Mouse (Mus musculus) R1 (cell line): ENCODE measurements around the gene Zmynd8.
A peak's percentile ranks its signal among the peaks of the same experiment; 100 is the strongest.

ENCODE experiments used
- DNase-seq: peaks from one replicate; pipeline ENCODE4 v3.0.0-alpha.2; 2018; ENCODE audit warnings: low read depth, low spot score

Zmynd8 gene

DNA sequence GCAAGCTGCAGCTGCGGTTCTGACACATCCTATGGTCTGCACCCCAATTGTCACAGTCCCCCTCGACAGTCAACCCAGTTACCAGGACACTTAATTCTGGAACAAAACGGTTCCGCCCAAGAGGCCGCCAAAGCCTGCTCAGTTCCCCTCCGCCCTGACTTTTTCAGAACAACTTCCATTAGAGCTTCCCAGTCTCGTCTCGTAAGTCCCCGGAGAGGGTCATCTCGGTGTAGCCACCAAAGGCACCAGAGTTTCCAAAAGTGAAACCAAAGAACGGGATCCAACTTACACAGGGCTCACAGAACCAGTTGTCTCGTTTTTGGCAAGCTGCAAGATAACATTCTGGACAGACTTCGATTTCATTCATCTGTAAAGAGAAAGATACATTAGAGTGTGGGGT lies 64.2 kb downstream of the Zmynd8 start:
- no peak for DNase-seq

- peak; percentile 92 for DNase-seq
Measured at GRCm38 (mm10) chr2:165833468-165833867, 65.3 kb downstream of the Zmynd8 start.

DNA sequence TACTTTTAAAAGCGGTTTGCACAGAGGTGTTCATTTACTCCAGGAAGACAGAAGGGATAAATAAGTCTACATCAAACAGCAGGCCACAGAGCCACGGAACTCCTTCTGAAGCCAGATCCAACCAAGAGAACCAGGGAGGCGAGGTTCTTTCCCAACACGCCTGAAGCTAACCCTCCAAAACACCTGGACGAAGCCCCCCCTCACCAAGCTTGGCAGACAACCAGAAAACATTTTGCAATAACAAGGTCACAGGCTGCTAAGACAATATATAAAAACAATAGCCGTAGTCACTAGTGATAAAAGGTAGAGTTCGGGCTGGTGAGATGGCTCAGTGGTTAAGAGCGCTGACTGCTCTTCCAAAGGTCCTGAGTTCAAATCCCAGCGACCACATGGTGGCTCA lies 66.1 kb downstream of the Zmynd8 start:
- DNase-seq = no peak

- peak; percentile 82 for DNase-seq
Measured at GRCm38 (mm10) chr2:165832295-165832694, 66.5 kb downstream of the Zmynd8 start.

GRCm38 (mm10) chr2:165831637-165832289 lies 67.1 kb downstream of the Zmynd8 start:
- peak; percentile 99 for DNase-seq

GRCm38 (mm10) chr2:165828770-165829169 lies 70.0 kb downstream of the Zmynd8 start:
- peak; percentile 53 for DNase-seq

DNA sequence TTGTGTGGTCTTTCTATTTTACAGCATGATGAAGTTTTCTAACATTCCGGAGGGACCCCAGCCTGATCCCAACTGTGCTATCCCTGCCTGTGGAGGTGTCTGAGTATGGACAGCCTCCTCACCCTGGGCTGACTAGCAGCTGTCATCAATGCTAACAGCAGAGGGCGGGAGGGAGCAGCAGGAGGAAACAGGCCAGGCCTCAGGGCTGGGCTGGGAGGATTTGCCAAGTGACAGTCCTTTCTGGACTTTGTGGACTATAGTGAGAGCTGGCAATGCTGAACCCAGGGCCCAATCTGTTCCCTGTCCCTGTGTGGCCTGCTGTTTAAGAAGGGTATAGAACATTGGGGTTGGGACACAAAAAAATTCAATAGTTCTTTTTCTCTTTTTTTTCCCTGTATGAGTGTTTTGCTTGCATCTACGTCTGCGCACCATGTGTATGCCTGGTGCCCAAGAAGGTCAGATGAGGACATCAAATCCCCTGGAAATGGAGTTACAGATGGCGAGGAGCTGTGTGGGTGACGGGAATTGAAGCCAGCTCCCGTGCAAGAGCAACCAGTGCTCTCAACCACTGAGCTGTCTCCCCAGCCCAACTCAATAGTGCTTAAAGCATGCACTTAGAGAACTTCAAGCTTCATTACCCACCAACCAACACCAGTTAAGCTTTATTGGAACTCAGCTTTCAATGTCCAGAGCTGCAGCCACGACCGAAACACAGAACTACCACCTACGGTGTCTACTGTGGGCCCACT lies 72.7 kb downstream of the Zmynd8 start:
- DNase-seq = peak; percentile 83

DNA sequence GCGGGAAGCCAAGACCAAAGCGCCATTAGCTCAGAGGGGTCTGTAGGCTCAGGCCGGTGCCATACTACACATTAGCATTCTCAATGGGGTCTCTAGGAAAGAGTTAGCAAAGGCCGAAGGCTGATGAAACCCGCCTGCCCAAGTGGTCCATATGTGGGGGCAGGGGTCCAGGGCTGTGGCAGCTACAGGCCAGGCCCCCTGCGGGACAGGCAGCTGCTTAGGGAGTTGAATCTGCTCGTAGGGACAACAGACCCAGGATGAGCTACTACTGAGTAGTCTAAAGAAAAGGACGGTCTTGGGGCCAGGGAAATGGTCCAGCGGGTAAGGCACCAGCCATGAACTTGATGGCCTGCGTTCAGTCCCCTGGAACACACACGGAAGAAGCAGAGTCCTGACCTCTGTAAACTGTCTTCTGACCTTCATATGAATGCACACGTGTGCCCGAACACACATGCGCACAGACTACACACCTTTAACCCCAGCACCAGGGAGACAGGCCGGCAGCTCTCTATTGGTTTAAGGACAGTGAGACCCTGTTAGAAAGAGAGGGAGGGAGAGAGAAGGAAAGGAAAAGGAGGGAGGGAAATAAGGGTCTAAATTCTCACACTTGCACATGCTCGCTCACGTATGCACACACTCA lies 73.4 kb downstream of the Zmynd8 start:
- peak; percentile 55 for DNase-seq

DNA sequence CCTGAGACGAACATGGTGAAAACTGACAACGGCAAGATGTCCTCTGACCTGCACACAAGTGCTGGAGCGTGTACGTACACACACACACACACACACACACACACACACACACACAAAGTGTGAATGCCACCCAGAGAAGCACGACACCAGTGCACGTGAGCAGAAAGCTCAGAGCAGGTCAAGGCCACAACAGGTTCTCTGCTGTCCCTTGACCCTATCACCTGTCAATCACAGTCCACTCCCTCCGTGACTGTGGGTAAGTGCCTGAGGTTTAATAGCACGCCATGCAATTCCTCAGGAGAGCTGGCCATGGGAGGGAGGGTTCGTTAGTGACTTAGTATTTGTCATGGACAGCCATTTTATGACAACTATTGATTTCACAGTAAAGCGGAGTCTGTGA lies 74.0 kb downstream of the Zmynd8 start:
- peak; percentile 61 for DNase-seq

DNA sequence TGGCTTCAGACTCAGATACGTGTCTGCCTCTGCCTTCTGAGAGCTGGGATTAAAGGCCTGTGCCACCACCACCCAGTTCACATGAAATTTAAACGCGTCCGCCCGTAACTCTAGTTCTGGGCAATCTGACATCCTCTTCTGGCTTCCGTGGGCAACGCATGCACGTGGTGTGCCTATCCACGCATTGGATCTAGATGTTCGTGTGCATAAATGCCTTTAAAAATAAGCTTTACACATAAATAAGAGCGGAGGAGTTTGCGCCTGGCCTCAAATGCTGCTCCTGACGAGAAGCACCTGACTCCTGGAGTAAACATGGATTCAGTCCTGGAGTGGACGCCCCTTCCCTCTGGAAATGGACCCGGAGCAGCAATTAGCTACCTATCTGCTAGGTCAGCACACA lies 76.3 kb downstream of the Zmynd8 start:
- peak; percentile 49 for DNase-seq

- peak; percentile 53 for DNase-seq
Measured at GRCm38 (mm10) chr2:165821671-165822070, 77.1 kb downstream of the Zmynd8 start.

- peak; percentile 63 for DNase-seq
Measured at GRCm38 (mm10) chr2:165820504-165821095, 78.2 kb downstream of the Zmynd8 start.

- DNase-seq = no peak
Measured at GRCm38 (mm10) chr2:165820073-165820472, 78.7 kb downstream of the Zmynd8 start.

- peak; percentile 87 for DNase-seq
Measured at GRCm38 (mm10) chr2:165818985-165819948, 79.5 kb downstream of the Zmynd8 start.

- DNase-seq = peak; percentile 46
Measured at GRCm38 (mm10) chr2:165818570-165818969, 80.2 kb downstream of the Zmynd8 start.

GRCm38 (mm10) chr2:165817437-165817836 lies 81.4 kb downstream of the Zmynd8 start:
- no peak for DNase-seq

- DNase-seq = no peak
Measured at GRCm38 (mm10) chr2:165815103-165815880, 83.5 kb downstream of the Zmynd8 start.

DNA sequence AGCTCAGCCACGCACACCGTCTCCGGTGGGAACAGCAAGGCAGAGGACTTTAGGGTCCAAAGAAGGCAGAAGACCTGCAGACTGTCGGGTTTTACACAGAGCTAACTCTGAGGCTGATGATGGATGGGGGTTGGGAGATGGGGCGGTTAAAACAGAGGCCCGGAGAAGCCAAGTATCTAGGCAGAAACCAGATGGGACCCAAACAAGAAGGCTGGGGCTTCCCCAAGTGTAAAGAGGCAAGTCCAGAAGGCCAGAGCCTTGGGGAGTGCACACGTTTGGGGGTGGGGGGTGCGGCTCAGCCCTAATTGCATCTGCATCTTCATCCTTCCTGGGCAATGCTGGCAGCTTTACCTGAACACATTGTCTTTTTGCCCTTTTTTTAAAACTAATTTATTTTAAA lies 85.9 kb downstream of the Zmynd8 start:
- no peak for DNase-seq

DNA sequence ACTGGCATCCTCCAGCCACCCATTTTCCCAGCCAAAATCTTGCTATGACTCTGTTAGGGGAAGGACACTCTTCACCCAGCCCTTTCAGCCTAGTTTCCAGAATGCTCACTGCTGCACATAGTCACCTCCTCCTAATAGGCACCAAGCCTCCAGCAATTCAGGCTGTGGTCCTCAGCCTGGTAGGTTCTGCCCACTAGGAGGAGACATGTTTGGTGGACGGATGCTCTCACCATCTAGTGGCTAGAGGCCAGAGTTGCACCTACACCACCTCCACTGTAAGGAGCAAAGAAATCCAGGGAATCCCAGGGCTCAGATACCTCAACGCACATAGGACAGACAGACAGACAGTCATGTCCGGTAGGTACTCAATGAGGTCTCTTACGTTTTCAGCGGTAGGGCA lies 87.3 kb downstream of the Zmynd8 start:
- DNase-seq = peak; percentile 95

DNA sequence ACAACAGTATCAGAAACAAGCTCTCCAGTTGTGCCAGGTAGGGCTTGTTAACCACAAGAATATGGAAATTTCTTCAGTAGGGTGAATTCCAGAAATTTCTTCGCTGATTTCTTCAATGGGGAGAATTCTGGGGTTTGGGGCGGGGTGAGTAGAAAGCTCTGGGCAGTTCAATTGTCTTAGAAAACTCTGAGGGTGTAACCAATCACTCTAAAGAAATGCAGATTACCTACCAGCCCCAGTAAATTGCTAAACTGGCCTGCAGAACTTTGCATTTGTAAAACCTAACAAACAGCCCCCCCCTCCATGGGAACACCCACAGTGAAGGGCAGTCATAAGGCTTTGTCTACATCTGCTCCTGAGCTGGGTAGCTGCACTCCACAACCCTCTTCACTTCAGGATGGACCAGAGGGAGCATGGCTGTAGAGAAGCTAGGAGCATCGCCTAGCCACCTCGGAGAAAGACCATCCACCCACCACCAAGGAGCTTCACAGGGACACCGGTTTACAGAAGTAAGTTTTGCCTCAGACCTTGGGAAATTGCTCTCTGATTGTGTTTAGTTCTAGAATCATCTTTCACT lies 88.8 kb downstream of the Zmynd8 start:
- peak; percentile 100 for DNase-seq
